Mouse (Mus musculus) ovary, postnatal 36 days (tissue): ENCODE results near the gene Fam168b.

ENCODE experiments used
- DNase-seq: peaks from one replicate; pipeline ENCODE4 v3.0.0; 2022; ENCODE audit warnings: low spot score, mixed read lengths

Gene Fam168b

GRCm38 (mm10) chr1:34842887-34843618 lies at the start of gene Fam168b:
Gene Fam168b (minus strand): TSS chr1:34843065.
- DNase-seq: peak; percentile 89

GRCm38 (mm10) chr1:34892466-34892865 lies 49.6 kb upstream of the Fam168b start:
- DNase-seq: no peak

GRCm38 (mm10) chr1:34891559-34892289 lies 48.9 kb upstream of the Fam168b start:
- DNase-seq: peak; percentile 34

GRCm38 (mm10) chr1:34883776-34884175 lies 40.9 kb upstream of the Fam168b start:
- DNase-seq: no peak

- no peak for DNase-seq
Observed at GRCm38 (mm10) chr1:34879611-34880010, 36.7 kb upstream of the Fam168b start.

GRCm38 (mm10) chr1:34873551-34873950 lies 30.7 kb upstream of the Fam168b start:
- DNase-seq: no peak

- DNase-seq: no peak
Observed at GRCm38 (mm10) chr1:34871170-34871569, 28.3 kb upstream of the Fam168b start.

GRCm38 (mm10) chr1:34869231-34869630 lies 26.4 kb upstream of the Fam168b start:
- DNase-seq: no peak

GRCm38 (mm10) chr1:34868391-34868790 lies 25.5 kb upstream of the Fam168b start:
- DNase-seq: no peak

- no peak for DNase-seq
Observed at GRCm38 (mm10) chr1:34867574-34867955, 24.7 kb upstream of the Fam168b start.

- DNase-seq: peak; percentile 82
Observed at GRCm38 (mm10) chr1:34866815-34867573, 24.1 kb upstream of the Fam168b start.

- no peak for DNase-seq
Observed at GRCm38 (mm10) chr1:34865866-34866265, 23.0 kb upstream of the Fam168b start.

- DNase-seq: no peak
Observed at GRCm38 (mm10) chr1:34864243-34864642, 21.4 kb upstream of the Fam168b start.

GRCm38 (mm10) chr1:34863323-34863722 lies 20.5 kb upstream of the Fam168b start:
- no peak for DNase-seq

GRCm38 (mm10) chr1:34862877-34863276 lies 20.0 kb upstream of the Fam168b start:
- no peak for DNase-seq

- DNase-seq: no peak
Observed at GRCm38 (mm10) chr1:34860205-34860604, 17.3 kb upstream of the Fam168b start.

GRCm38 (mm10) chr1:34859761-34860160 lies 16.9 kb upstream of the Fam168b start:
- no peak for DNase-seq

GRCm38 (mm10) chr1:34858671-34859070 lies 15.8 kb upstream of the Fam168b start:
- DNase-seq: no peak

GRCm38 (mm10) chr1:34855056-34855739 lies 12.3 kb upstream of the Fam168b start:
- no peak for DNase-seq

GRCm38 (mm10) chr1:34853786-34854185 lies 10.9 kb upstream of the Fam168b start:
- no peak for DNase-seq

GRCm38 (mm10) chr1:34852116-34852878 lies 9.4 kb upstream of the Fam168b start:
- DNase-seq: no peak
